Mouse (Mus musculus) NIH3T3 (cell line): ENCODE data around the gene Gpr158.
"Not testable (repeated sequence)": the region's sequence is repeated elsewhere in the genome, so short reads cannot be mapped to it uniquely, and the experiment has no call there.

Experiments used
- DNase-seq: peaks from one replicate; pipeline ENCODE4 v3.0.0-alpha.2; 2012; ENCODE audit warnings: low read depth

Gpr158 gene

GRCm38 (mm10) chr2:21367345-21368111, at the start of gene Gpr158:
Gene Gpr158, plus strand, starts transcription at chr2:21367542.
- DNase-seq, result peak; percentile 27

GRCm38 (mm10) chr2:21343821-21344220, 23.5 kb upstream of the Gpr158 start:
- no peak for DNase-seq

GRCm38 (mm10) chr2:21368351-21369170, 1.2 kb downstream of the Gpr158 start:
- DNase-seq, result no peak

GRCm38 (mm10) chr2:21369171-21369485, 1.8 kb downstream of the Gpr158 start:
- no peak for DNase-seq

- DNase-seq, result no peak
Measured at GRCm38 (mm10) chr2:21369556-21369955, 2.2 kb downstream of the Gpr158 start.

GRCm38 (mm10) chr2:21379516-21379915, 12.2 kb downstream of the Gpr158 start:
- DNase-seq, result no peak

GRCm38 (mm10) chr2:21392727-21393126, 25.4 kb downstream of the Gpr158 start:
- no peak for DNase-seq

GRCm38 (mm10) chr2:21397347-21397746, 30.0 kb downstream of the Gpr158 start:
- peak; percentile 2 for DNase-seq

- no peak for DNase-seq
Measured at GRCm38 (mm10) chr2:21399657-21400056, 32.3 kb downstream of the Gpr158 start.

- no peak for DNase-seq
Measured at GRCm38 (mm10) chr2:21405617-21406016, 38.3 kb downstream of the Gpr158 start.

GRCm38 (mm10) chr2:21407443-21407985, 40.2 kb downstream of the Gpr158 start:
- no peak for DNase-seq

GRCm38 (mm10) chr2:21408821-21409220, 41.5 kb downstream of the Gpr158 start:
- no peak for DNase-seq

GRCm38 (mm10) chr2:21430288-21430687, 62.9 kb downstream of the Gpr158 start:
- DNase-seq, result no peak

GRCm38 (mm10) chr2:21431182-21431581, 63.8 kb downstream of the Gpr158 start:
- DNase-seq, result no peak

GRCm38 (mm10) chr2:21439626-21440025, 72.3 kb downstream of the Gpr158 start:
- DNase-seq, result no peak

- not testable (repeated sequence) for DNase-seq
Measured at GRCm38 (mm10) chr2:21460606-21461005, 93.3 kb downstream of the Gpr158 start.

GRCm38 (mm10) chr2:21474957-21475356, 107.6 kb downstream of the Gpr158 start:
- DNase-seq, result no peak

GRCm38 (mm10) chr2:21496881-21497280, 129.5 kb downstream of the Gpr158 start:
- no peak for DNase-seq

GRCm38 (mm10) chr2:21497965-21498364, 130.6 kb downstream of the Gpr158 start:
- DNase-seq, result no peak

- no peak for DNase-seq
Measured at GRCm38 (mm10) chr2:21499399-21499798, 132.1 kb downstream of the Gpr158 start.

- no peak for DNase-seq
Measured at GRCm38 (mm10) chr2:21507449-21507848, 140.1 kb downstream of the Gpr158 start.

GRCm38 (mm10) chr2:21530750-21531149, 163.4 kb downstream of the Gpr158 start:
- no peak for DNase-seq

GRCm38 (mm10) chr2:21619180-21619579, 251.8 kb downstream of the Gpr158 start:
- DNase-seq, result no peak
